Mouse (Mus musculus) heart, postnatal 0 days (tissue): Measurements from ENCODE around the gene Prkch.

Experiments used
- CTCF ChIP-seq: IDR thresholded peaks from 2 replicates; pipeline ENCODE4 v1.5.1; 2016; ENCODE audit warnings: antibody characterized with exemption, control low read depth, low read depth
- EP300 ChIP-seq: IDR thresholded peaks from 2 replicates; pipeline ENCODE4 v1.6.1; 2016; ENCODE audit warnings: antibody characterized with exemption, low read depth

GRCm38 (mm10) chr12:73696946-73697345 lies 112.3 kb downstream of the Prkch start:
- TF ChIP-seq CTCF (no peak), EP300 (no peak)
